Mouse (Mus musculus) lung, postnatal 0 days (tissue): ENCODE measurements around the gene Gpx7. TPM values are rescaled to one million over a fixed set of nuclear protein-coding genes. Genes with fewer than 3 reads are reported as not detected.
"Not testable (repeated sequence)": the region's sequence is repeated elsewhere in the genome, so short reads cannot be mapped to it uniquely, and the experiment has no call there.

ENCODE experiments used
- ATAC-seq: fragments of 200-750 bp; cut with Nextera tagmentation; 2 replicates; pipeline ENCODE4 v1.8.0; 2017; ENCODE audit warnings: moderate library complexity
- DNase-seq: peaks from one replicate; pipeline ENCODE4 v3.0.0-alpha.2; 2016; ENCODE audit warnings: low spot score
- H3K27ac ChIP-seq: fragments of 300-500 bp; sonication (generic); 2 replicates; pipeline ENCODE4 v1.5.1; 2014; ENCODE audit warnings: antibody characterized with exemption, mild to moderate bottlenecking, low read length, mixed read lengths
- H3K27me3 ChIP-seq: fragments of 300-500 bp; sonication (generic); replicated peaks from 2 replicates; pipeline ENCODE4 v1.6.1; 2014; ENCODE audit warnings: low read length, mixed read lengths; ENCODE audit not compliant: insufficient read depth
- H3K36me3 ChIP-seq: fragments of 300-500 bp; sonication (generic); 2 replicates; pipeline ENCODE4 v1.6.1; 2014; ENCODE audit warnings: low read length, mixed read lengths; ENCODE audit not compliant: insufficient read depth
- H3K4me1 ChIP-seq: fragments of 300-500 bp; sonication (generic); 2 replicates; pipeline ENCODE4 v1.6.1; 2014; ENCODE audit warnings: antibody characterized with exemption, low read depth, low read length, mixed read lengths; ENCODE audit not compliant: insufficient read depth
- H3K4me2 ChIP-seq: fragments of 300-500 bp; sonication (generic); replicated peaks from 2 replicates; pipeline ENCODE4 v1.6.1; 2014; ENCODE audit warnings: low read depth, mild to moderate bottlenecking, low read length, moderate library complexity, mixed read lengths
- H3K4me3 ChIP-seq: fragments of 300-500 bp; sonication (generic); 2 replicates; pipeline ENCODE4 v1.5.1; 2014; ENCODE audit warnings: low read depth, low read length
- H3K9ac ChIP-seq: fragments of 300-500 bp; sonication (generic); replicated peaks from 2 replicates; pipeline ENCODE4 v1.6.1; 2014; ENCODE audit warnings: low read depth, mild to moderate bottlenecking
- H3K9me3 ChIP-seq: fragments of 300-500 bp; sonication (generic); 2 replicates; pipeline ENCODE4 v1.6.1; 2016; ENCODE audit warnings: low read length, mixed read lengths
- CTCF ChIP-seq: IDR thresholded peaks from 2 replicates; pipeline ENCODE4 v1.5.1; 2016; ENCODE audit warnings: antibody characterized with exemption, mild to moderate bottlenecking
- EP300 ChIP-seq: IDR thresholded peaks from 2 replicates; pipeline ENCODE4 v1.6.1; 2016; ENCODE audit warnings: antibody characterized with exemption, mild to moderate bottlenecking, control low read depth
- WGBS: fragments of 180-500 bp; shearing (Covaris S2); extraction: QIAGEN DNeasy Blood & Tissue Kit; methylation state at CpG from one replicate; pipeline ENCODE4 v1.1.7; 2014; 5-methylcytosine and 5-hydroxymethylcytosine counted together
- polyA plus RNA-seq: library from polyadenylated mRNA; unstranded; fragments of >200 nt; fragmentation: Nextera tagmentation; extraction: Ambion mirVana; gene quantifications from 2 replicates; pipeline ENCODE4 v1.2.1, GENCODE M21; 2015

The Gpx7 gene
- polyA plus RNA-seq, 1 experiment from 2014 or later = 68.5 TPM

DNA sequence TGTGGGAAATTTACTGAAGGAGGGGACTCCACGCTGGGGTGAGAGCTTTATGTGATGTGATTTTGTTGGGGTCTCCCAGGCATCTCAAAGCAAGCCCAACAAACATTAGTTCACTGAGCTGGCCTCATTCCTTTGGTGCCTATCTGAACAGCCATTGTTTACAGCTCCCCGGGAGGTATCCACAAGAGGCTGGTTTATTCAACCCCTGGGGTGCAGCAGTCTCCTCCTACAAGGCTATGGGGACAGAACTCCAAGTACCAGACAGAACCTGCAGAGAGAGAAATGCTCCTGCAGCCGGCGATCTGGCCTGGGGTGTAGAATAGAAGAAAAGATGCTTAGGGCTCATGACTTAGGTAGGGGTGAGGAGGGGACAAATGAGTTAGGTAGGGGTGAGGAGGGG lies 48.3 kb downstream of the Gpx7 start:
- H3K27me3 ChIP-seq = no peaks in the 10 kb centered on the region

DNA sequence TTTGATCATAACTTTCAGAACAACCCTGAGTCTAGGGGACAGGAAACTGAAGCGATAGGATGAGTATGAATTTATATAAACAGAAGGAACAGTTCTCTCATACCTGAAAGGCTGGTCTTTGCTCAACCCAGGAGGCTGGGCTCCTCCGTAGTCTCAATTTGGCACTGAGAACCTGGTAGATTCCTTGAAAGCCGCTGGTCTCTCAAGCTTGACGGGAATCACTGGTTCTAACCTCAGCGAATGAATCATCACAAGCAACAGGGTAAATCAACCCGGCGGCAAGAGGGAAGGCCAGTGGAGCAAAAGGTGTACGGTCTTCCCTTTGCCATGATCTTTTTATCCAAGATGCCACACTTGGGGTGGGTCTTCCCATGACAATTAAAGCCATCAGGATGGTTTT lies 49.3 kb downstream of the Gpx7 start:
- no peak for DNase-seq
- WGBS = 91% methylated on average over 8 of the region's 8 CpGs
- peaks cover under 1% of the 10 kb centered on the region; the same call in 1 of the 2 replicates for H3K4me1 ChIP-seq

More for the DNA sequence above, 48.3 kb downstream of the Gpx7 start:
- Histone ChIP-seq H3K27ac (no peak overlapping the region), H3K9me3 (no peaks in the 10 kb centered on the region), H3K9ac (no peak overlapping the region), H3K36me3 (no peaks in the 10 kb centered on the region), H3K4me2 (no peak overlapping the region), H3K4me3 (no peak overlapping the region), H3K4me1 (peaks cover 8% of the 10 kb centered on the region; the same call in 1 of the 2 replicates)
- DNase-seq (no peak), ATAC-seq (no peak)
- TF ChIP-seq CTCF (no peak), EP300 (no peak)
- 46% methylated on average over 4 of the region's 4 CpGs for WGBS

DNA sequence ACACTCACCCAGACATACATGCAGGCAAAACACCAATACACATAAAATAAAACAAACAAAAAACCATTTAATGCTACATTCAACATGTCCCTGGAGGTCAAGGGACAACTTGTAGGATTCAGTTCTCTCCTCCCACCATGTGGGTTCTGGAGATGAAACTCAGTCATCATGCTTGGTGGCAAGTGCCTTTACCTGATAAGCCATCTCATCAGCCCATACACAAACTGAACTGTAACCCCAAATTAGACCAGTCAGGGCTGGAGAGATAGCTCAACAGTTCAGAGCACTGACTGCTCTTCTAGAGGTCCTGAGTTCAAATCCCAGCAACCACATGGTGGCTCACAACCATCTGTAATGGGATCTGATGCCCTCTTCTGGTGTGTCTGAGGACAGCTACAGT lies 53.2 kb downstream of the Gpx7 start:
- H3K9ac ChIP-seq, H3K9me3 ChIP-seq, H3K27me3 ChIP-seq, H3K4me2 ChIP-seq, DNase-seq, H3K27ac ChIP-seq, H3K4me1 ChIP-seq, H3K4me3 ChIP-seq, H3K36me3 ChIP-seq, ATAC-seq: not testable (repeated sequence)

More for the DNA sequence above, 49.3 kb downstream of the Gpx7 start:
- Histone ChIP-seq H3K36me3 (no peaks in the 10 kb centered on the region), H3K9me3 (no peaks in the 10 kb centered on the region), H3K4me2 (no peak overlapping the region), H3K27me3 (no peaks in the 10 kb centered on the region), H3K27ac (no peak overlapping the region), H3K9ac (no peak overlapping the region), H3K4me3 (no peak overlapping the region)
- TF ChIP-seq CTCF (no peak), EP300 (no peak)
- ATAC-seq = no peak

DNA sequence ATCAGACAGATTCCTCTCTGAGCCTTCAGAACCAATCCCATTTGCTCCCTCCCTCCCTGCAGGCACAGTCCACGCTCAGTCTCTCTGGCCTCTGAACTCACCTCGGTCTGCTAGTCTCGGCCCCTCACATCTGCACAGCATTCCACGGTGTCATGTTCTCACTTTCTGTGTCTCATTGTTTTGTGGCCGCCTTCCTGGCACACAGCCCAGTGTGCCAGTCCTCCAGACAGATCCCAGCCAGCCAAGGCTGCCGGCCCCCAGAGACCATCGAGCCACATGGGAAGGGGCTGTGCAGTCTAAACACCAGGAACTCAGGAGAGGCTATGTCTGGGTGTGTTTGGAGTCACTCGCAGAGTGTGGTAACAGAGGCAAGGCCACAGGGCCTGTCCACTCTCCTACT lies 55.9 kb downstream of the Gpx7 start:
- Histone ChIP-seq H3K27ac (no peak overlapping the region), H3K9ac (no peak overlapping the region), H3K4me2 (no peak overlapping the region), H3K36me3 (no peaks in the 10 kb centered on the region), H3K4me3 (no peak overlapping the region), H3K9me3 (no peaks in the 10 kb centered on the region), H3K27me3 (no peaks in the 10 kb centered on the region), H3K4me1 (peaks cover 17% of the 10 kb centered on the region; the same call in 1 of the 2 replicates)
- WGBS = 5% methylated on average over 8 of the region's 8 CpGs
- TF ChIP-seq CTCF = no peak
- DNase-seq (peak; percentile 51), ATAC-seq (peak; percentile 42; the same call in 1 of the 2 replicates)

Other genes with a start within 250 kb of the Gpx7 start
- 43.4 and 52.8 TPM in 2 replicates for gene Echdc2, start 241.5 kb downstream of the Gpx7 start, polyA plus RNA-seq
- not detected in 2 replicates for gene Zyg11a, start 188.9 kb downstream of the Gpx7 start, polyA plus RNA-seq
- 4.7 and 5.2 TPM in 2 replicates for gene Zyg11b, start 105.9 kb downstream of the Gpx7 start, polyA plus RNA-seq
- 25.3 and 31.9 TPM in 2 replicates for gene Coa7, start 78.8 kb downstream of the Gpx7 start, polyA plus RNA-seq
- 0.83 and 1.1 TPM in 2 replicates for gene Shisal2a, start 23.6 kb downstream of the Gpx7 start, polyA plus RNA-seq
- 40.5 and 43.0 TPM in 2 replicates for gene Tut4, start 52.5 kb upstream of the Gpx7 start, polyA plus RNA-seq
- 40.4 and 42.1 TPM in 2 replicates for gene Prpf38a, start 172.4 kb upstream of the Gpx7 start, polyA plus RNA-seq
- gene Orc1, start 172.5 kb upstream of the Gpx7 start, polyA plus RNA-seq = 0.83 and 1.0 TPM in 2 replicates
- 21.3 and 22.4 TPM in 2 replicates for gene Cc2d1b, start 213.0 kb upstream of the Gpx7 start, polyA plus RNA-seq